In genomic region chr7:80612191-80612787, GRCm38 (mm10) we compare ENCODE assay signal across 13 mouse cellular contexts.
DNase-seq lines count a peak whose midpoint lies in the region; ATAC-seq and TF ChIP-seq lines count a peak whose summit lies in the region.
"Had no signal": no experiment of that assay in that cellular context is flagged by ENCODE, and none has a peak within 500 bp of the region (broad histone marks: within the 10 kb centered on the region; RNA-seq: fewer than 3 reads in every experiment).

No protein-coding gene starts in this region.

- H3K4me1 ChIP-seq in kidney, adult 2 months (ENCODE audit: control insufficient read depth, insufficient read depth, low read length): peaks cover 3% of the 10 kb centered on the region; the same call in 1 of the 2 replicates
- H3K4me1 ChIP-seq in intestine, embryonic 15.5 days (replicated peaks): peaks cover 17% of the 10 kb centered on the region; the same call in 1 of the 2 replicates
- H3K4me1 ChIP-seq: liver, embryonic 13.5 days had no signal

- TF ChIP-seq CTCF in kidney, adult 2 months (conservative IDR thresholded peaks at IDR 0.05; ENCODE audit: insufficient read depth, insufficient read length, low read depth, low read length): no peak

- H3K9me3 ChIP-seq in intestine, embryonic 15.5 days: no peaks in the 10 kb centered on the region
- H3K9me3 ChIP-seq: liver, embryonic 13.5 days had no signal

- peak overlapping the region; percentile 15; the same call in 1 of the 2 replicates for H3K27ac ChIP-seq in kidney, adult 2 months (ENCODE audit: insufficient read depth, low read depth, low read length)
- H3K27ac ChIP-seq in intestine, embryonic 15.5 days: no peak overlapping the region
- H3K27ac ChIP-seq: hindbrain, embryonic 14.5 days; liver, embryonic 13.5 days had no signal

- no peaks in the 10 kb centered on the region for H3K27me3 ChIP-seq in kidney, adult 2 months (replicated peaks; ENCODE audit: control insufficient read depth, insufficient read depth, low read length)
- H3K27me3 ChIP-seq in intestine, embryonic 15.5 days (replicated peaks): no peaks in the 10 kb centered on the region
- H3K27me3 ChIP-seq: liver, embryonic 13.5 days had no signal

- no peak overlapping the region for H3K9ac ChIP-seq in intestine, embryonic 15.5 days
- H3K9ac ChIP-seq: hindbrain, embryonic 14.5 days; liver, embryonic 13.5 days had no signal

- H3K4me2 ChIP-seq in intestine, embryonic 15.5 days (replicated peaks): no peak overlapping the region
- H3K4me2 ChIP-seq: hindbrain, embryonic 14.5 days; liver, embryonic 13.5 days had no signal

- peak; percentile 24; the same call in 1 of the 2 replicates for ATAC-seq in intestine, embryonic 15.5 days
- no peak for ATAC-seq in activated CD4-positive, CD25-positive, alpha-beta regulatory T cell, adult 4 months

- no peak for TF ChIP-seq POLR2A in kidney, adult 2 months (IDR thresholded peaks at IDR 0.05; ENCODE audit: low read depth, low read length)

- 42% methylated on average over 11 of the region's 11 CpGs for WGBS in kidney, adult 2 months
- 44% methylated on average over 11 of the region's 11 CpGs for WGBS in intestine, embryonic 15.5 days

- H3K36me3 ChIP-seq in kidney, adult 2 months (ENCODE audit: control insufficient read depth, insufficient read depth, low read length): no peaks in the 10 kb centered on the region
- no peaks in the 10 kb centered on the region for H3K36me3 ChIP-seq in intestine, embryonic 15.5 days

- DNase-seq in embryo, embryonic 10 days (ENCODE audit: low spot score): peak; percentile 36
- DNase-seq in embryo, embryonic 9.5 days (ENCODE audit: extremely low spot score): no peak
- DNase-seq in kidney, adult 2 months: peak; percentile 21
- DNase-seq in kidney, adult 11 months: no peak
- DNase-seq in adrenal gland, postnatal 10 days: peak; percentile 38
- DNase-seq in urinary bladder, postnatal 14 days (ENCODE audit: low spot score): no peak
- DNase-seq: liver, embryonic 13.5 days; lung, postnatal 4 days; spleen, adult 18-20 months; thymus, adult 18-20 months had no signal

- no peak overlapping the region for H3K4me3 ChIP-seq in kidney, adult 2 months (ENCODE audit: insufficient read depth, low read depth, low read length)
- H3K4me3 ChIP-seq in intestine, embryonic 15.5 days (replicated peaks): no peak overlapping the region
- H3K4me3 ChIP-seq: liver, embryonic 13.5 days had no signal

Comparison
In these comparisons a context has a peak if more than half of its experiments do, and no peak if none do; other contexts are left out.
1. DNase-seq: peak in embryo, embryonic 10 days (single experiment), kidney, adult 2 months (single experiment) and adrenal gland, postnatal 10 days (single experiment); none in embryo, embryonic 9.5 days (single experiment), kidney, adult 11 months (single experiment) and urinary bladder, postnatal 14 days (single experiment).